Mouse (Mus musculus) spleen, adult 12 weeks (tissue): Measurements from ENCODE around the gene Cfap65.

ENCODE experiments used
- DNase-seq: peaks from one replicate; pipeline ENCODE4 v3.0.0; 2022; ENCODE audit warnings: low spot score

The Cfap65 gene

DNA sequence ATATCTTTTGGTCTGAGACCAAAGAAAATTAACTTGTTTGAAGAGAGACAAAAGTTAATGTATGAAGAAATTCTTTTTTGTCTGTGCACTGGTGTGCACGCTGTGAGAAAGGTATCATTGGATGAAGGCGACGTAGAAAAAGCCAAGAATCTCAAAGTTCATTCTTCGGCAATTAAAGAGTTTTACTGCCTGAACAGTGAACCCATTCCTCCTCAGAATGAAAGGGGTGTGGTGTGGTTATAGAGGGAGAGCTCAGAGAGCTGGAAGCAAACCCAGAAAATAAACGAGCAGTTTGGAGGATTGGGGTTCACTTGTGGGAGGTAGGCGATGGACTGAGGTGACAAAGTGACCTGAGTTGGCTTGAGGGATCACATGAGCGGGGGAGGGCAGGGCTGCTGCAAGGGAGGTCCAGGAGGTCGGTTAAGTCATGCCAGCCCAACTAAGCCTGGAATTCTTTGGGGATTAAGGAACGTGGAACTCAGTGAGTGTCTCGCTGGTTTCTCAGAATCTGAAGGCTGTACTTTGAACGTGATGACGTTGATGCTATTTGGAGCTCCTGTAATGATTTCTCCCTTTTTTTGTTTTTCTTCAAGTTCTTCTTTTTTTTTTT is 927 bp upstream of the Cfap65 start:
- no peak for DNase-seq

GRCm38 (mm10) chr1:74927621-74928296 is 7.6 kb downstream of the Cfap65 start:
- DNase-seq = no peak

GRCm38 (mm10) chr1:74926721-74927120 is 8.7 kb downstream of the Cfap65 start:
- no peak for DNase-seq

DNA sequence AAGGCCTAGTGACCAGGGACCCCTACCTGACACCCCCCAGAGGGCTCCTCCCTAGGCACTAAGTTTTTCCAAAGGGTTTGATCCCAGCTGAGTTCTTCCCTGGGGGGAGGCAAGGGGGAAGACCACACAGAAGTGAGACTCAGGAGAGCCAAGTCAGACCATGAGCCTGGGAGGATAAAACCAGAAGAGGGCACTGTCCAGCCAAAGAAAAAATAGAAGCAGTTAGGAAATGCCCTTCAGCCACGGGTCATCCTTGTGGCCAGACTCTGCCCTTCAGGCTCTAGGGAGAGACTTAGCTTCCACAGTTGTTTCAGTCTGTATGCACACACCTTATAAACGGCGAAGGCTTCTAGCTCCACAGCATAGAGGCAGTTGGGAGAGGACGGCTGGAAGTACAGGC is 10.9 kb downstream of the Cfap65 start:
- no peak for DNase-seq

DNA sequence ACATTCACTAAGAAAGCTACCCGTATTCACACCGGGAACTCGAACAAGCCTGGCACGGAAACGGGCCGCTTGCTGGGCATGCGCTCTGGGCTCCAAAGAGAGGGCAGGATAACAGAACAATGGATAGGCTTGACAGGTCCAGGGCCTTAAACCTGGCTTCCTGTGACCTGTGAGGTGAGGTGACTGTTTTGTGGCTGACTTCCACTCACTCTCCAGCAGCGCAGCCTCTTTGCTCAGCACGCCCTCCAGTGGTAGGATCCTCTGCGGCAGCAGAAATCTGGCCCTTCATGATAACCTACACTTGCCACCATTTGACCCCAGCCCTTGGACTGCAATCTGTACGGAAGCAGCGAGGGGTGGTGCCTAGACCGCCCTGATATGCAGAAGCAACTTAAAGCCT is 19.7 kb downstream of the Cfap65 start:
- DNase-seq = no peak

DNA sequence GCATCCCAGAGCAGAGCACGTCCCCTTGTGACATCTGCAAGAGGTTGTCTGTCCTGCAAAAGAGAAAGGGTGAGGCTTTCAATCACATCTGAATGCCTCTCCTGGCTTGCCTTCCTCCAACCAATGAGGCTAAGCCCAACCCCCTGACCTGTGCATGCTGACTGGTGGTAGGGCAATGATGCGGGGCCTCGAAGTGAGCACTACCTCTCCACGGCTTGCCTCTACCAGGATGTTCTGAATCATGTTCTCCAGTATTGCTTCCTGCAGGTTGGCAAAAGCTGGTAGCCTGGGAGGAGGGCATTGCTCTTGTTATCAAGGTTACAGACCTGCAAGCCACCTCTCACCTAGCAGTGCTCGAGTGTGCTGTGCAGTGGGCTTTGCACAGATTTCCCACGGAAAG is 33.2 kb downstream of the Cfap65 start:
- DNase-seq = no peak

DNA sequence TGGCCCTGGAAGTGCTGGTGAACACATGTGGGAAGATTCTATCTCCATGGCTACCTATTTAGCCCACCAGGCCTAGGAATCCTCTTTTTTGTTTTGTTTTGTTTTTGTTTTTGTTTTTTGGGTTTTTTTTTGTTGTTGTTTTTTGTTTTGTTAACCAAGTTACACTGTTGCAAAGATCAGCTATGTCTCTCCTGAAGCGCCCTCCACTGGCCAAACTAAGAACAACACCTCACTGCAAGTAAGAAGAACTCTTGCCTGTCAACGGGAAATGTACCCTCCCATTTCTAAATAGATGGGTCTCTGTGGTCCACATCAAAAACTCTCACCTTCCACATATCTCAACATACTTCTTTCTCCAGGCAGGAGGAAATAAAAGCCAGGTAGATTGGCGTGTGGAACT is 33.7 kb downstream of the Cfap65 start:
- DNase-seq = peak; percentile 13

- DNase-seq = no peak
These were observed 34.8 kb downstream of the Cfap65 start for GRCm38 (mm10) chr1:74900341-74901285.

- DNase-seq = no peak
These were observed 36.6 kb downstream of the Cfap65 start for GRCm38 (mm10) chr1:74898656-74899431.

GRCm38 (mm10) chr1:74897976-74898375 is 37.4 kb downstream of the Cfap65 start:
- no peak for DNase-seq

DNA sequence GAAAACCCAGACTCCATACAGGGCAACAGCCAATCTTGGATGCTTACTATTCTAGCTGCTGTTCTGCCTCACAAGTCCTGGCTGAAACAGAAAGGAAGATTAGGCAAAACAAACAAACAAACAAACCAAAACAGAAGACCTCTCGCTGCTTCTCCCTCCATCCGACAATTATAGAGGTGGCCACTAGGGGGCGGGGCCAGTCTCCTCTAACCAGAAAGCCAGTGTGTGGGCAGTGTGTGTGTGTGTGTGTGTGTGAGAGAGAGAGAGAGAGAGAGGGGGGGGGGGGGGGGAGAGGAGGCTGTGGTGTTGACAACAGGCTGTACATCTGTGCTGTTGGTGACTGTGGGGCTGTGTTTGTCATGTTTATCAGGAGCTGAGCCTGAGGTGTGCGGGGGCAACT is 40.4 kb downstream of the Cfap65 start:
- peak; percentile 13 for DNase-seq

GRCm38 (mm10) chr1:74893134-74893855 is 42.1 kb downstream of the Cfap65 start, which contains the start of gene Cryba2:
Cryba2 (minus strand) TSS chr1:74893143.
- no peak for DNase-seq

DNA sequence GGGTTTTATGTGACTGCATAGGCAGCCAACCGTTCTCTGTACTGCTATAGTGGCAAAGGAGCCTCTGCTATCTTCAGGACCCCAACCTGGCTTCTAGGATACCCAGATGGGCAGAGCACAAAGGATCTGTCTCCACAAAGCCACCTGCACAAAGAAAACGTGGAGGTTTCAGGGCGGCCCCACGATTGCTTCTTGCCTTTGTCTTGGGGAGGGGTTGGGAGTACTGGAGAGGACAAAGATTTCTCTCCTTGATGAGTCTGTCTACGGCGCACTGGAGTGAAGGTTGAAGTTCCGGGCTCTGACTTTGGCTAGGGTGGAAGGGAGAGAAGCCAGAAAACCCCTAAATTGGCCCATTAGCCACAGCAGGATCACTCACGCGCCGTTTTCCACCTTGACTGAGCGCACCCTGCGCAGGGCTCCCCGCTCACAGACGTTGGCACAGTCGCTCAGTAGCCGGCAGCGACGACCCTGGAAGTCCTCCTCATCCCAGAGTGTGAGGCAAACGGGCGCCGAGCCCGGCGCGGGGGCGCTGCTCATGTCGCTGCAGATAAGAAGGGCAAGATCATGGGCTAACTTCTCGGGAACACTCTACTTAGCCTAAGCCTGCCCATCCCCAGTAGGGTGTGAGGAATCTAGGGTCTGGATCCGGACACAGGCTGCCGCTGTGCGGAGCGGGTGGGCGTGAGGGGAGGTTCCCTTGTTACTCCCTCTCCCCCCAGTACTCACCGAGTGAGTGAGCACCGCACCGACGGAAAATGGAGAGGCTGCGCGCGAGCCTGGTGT is 42.9 kb downstream of the Cfap65 start:
- DNase-seq = no peak

- DNase-seq = no peak
These were observed 43.9 kb downstream of the Cfap65 start for GRCm38 (mm10) chr1:74891513-74891912.

- DNase-seq = no peak
These were observed 49.9 kb downstream of the Cfap65 start, which contains the start of gene Fev for GRCm38 (mm10) chr1:74885369-74886042. Fev (minus strand) TSS chr1:74885419.

DNA sequence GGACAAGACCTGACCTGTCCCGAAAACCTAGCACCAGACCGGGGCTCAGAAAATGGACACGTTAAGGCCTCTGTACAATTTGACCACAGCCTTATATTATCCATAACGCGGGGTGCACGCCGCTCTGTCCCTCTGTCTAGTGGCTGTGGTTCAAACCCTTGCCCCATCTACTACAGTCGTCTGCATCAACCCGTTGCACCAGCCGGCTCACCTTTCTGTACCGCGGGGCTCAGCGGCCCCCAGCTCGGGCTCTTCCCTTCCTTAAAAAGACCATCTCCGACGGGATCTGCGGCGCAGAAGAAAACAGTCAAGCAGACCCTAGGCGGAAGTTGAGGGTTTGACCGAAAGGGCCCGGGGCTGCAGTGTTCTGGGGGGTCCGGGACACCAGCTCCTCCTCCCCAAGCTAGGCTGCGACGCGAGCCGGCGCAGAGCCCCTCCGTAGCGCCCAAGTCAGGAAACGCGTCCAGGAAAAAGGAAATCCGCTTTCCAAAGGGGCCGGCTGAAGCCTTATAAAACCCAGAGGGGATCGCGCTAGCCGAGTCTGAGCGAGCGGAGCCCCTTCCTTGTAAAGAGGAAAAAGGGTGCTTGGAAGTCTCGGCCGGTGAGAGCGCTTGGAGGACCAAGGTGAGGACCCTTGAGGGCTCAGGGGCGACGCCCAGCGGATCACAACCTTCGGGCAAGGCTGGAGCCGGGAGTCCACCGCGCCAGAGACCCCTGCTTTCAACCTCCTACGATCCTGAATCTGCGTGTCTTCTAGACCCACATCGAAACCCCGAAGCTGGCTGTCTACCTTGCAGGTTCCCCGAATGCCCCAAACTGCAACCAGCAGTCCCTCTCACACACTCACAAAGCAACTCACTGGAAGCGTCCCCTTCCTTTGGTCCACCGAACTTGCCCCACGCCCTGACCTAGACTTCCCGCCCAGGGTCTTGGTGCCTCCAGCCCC is 50.9 kb downstream of the Cfap65 start:
- DNase-seq = no peak

GRCm38 (mm10) chr1:74883441-74883840 is 52.0 kb downstream of the Cfap65 start:
- DNase-seq = no peak

DNA sequence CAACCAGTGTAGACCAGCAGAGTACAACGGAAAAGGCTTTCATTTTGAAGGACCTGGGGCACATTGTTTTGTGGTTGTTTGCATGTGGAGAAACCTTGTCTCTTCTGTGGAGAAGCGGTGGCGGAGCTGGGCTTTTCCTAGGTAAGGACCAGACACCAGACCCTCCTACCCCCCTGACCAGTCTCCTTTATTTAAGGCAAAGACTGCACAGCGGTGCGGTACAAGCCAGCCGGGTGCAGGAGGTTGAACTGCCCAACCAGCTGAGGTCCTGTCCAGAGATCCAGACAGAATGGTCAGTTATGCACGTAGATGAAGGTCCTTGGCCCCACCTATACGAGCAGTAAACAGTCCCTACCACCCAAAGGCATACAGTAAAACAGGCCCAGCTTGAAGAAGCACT is 52.6 kb downstream of the Cfap65 start:
- no peak for DNase-seq
